Mouse (Mus musculus) frontal cortex, postnatal 10 days (tissue): Measurements from ENCODE around the gene Nexn.

Experiments
- DNase-seq, 2 experiments: peaks; one replicate each; pipeline ENCODE4 v3.0.0; 2022; ENCODE audit warnings: low spot score in 2 of 2, mixed read lengths in 1 of 2

The Nexn gene

DNA sequence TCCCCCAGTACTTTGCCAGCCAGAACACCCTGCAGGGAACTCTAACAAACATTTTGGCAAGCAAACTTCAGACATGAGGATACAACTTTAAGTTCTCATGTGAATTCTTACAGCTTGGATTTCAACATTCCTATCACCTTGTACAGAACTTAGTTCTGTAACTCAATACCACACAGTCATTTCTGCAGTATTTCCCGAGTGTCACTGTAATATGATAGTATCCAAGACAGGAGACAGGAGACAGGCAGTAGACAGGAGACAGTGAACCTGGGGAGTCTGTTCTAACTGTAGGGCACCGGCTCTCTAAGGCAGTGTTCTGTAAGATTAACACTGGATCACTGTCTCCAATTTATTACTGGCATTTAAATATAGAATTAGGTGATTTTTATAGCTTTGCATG lies 12.3 kb upstream of the Nexn start:
- DNase-seq, result no peak

GRCm38 (mm10) chr3:152277912-152278311 lies 11.8 kb upstream of the Nexn start:
- no peak for DNase-seq

DNA sequence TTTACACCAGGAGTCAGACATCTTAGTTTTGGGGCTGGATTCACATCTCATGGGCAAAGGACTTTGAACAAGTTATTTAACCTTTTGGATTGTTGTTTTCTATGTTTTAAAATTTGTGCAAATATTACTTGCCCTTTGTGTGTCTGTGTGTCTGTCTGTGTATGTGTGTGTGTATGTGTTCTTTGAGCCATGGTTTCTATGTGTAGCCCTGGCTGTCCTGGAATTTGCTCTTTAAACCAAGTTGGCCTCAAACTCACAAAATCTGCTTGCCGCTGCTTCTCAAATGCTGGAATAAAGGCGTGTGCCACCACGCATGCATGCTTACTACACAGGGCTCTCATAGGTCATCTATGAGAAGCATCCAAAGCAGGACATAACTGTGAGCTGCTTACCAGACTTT lies 10.8 kb upstream of the Nexn start:
- no peak for DNase-seq

GRCm38 (mm10) chr3:152275008-152275407 lies 8.9 kb upstream of the Nexn start:
- no peak for DNase-seq

GRCm38 (mm10) chr3:152272974-152273685 lies 7.0 kb upstream of the Nexn start:
- DNase-seq, result no peak

DNA sequence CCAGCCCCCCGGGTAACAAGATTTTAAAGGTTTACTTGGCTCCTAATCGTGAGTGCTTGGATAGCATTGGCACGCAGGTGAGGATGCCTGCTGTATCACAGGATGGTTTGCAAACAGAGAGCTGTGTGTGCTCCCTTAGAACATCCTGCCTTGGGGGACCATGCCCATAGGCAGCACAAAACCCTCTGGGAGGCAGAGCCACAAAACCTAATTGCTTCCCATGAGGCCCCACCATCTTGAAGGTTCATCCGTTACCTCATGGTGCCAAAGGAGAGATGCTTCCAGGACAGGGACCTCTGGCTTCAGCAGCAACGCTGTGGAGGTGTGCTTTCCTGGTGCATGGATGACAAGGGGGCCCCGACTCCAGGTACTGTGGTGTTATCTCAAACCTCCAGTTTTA lies 5.7 kb upstream of the Nexn start:
- DNase-seq, result no peak

GRCm38 (mm10) chr3:152271071-152271710 lies 5.0 kb upstream of the Nexn start:
- no peak for DNase-seq

- no peak for DNase-seq
These were observed 1.9 kb upstream of the Nexn start for GRCm38 (mm10) chr3:152268099-152268498.

GRCm38 (mm10) chr3:152265351-152266035 lies 657 bp downstream of the Nexn start:
- DNase-seq, result peak; percentile 30 to 42

- no peak for DNase-seq
These were observed 1.3 kb downstream of the Nexn start for GRCm38 (mm10) chr3:152264830-152265229.

DNA sequence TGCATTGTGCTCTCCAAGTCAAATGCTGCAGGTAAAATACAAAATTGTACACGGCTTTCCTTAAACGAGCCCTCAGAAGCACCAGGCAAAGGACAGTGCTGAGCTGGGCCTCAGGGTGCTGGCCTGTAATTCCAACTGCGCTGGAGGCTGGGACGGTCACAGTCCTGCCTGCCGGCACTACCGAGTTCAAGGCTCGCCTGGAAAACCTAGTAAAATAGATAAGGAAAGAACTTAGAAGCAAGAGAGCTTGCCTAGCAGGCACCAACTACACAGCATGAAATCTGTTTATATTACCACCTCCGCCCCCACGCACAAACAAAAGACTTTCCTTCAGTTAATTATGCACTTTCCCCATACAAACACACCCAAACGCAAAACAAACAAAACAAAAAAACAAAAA lies 1.8 kb downstream of the Nexn start:
- DNase-seq, result no peak

- no peak for DNase-seq
These were observed 4.2 kb downstream of the Nexn start for GRCm38 (mm10) chr3:152261948-152262347.

- no peak for DNase-seq
These were observed 4.7 kb downstream of the Nexn start for GRCm38 (mm10) chr3:152261436-152261835.

DNA sequence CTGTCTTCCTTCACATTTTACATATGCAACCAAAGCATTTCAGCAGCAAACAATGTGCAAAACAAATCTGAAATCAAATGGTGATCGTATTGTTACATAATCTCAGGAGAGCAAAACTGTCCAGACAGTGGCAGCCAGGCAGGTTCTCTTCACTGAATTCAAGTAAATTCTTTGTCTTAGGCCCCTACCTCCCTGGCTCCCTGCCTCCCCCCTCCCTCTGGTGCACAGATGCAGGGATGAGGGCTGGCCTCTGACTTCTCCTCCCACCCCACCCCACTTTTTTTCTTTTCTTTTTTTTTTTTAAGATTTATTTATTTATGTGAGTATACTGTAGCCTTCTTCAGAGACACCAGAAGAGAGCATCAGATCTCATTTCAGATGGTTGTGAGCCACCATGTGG lies 5.8 kb downstream of the Nexn start:
- DNase-seq, result no peak

- DNase-seq, result peak; percentile 35 to 67
These were observed 6.7 kb downstream of the Nexn start for GRCm38 (mm10) chr3:152259409-152259808.

DNA sequence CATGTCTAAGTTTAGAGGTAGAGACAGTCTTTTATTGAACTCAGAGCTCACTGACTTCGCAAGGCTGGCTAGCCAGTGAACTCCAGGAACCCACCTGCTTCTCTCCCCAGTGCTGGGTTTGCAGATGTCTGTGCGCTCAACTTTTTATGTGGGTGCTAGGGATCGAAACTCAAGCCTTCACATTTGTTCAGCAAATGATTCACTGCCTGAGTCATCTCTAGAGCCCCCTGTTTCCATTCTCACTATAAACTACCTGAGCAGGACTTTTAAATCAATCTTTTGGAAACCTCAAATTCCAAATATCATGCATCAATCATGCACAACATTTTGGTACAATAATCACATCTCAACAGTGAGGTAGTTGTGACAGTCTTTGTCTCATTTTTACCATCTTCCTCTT lies 8.6 kb downstream of the Nexn start:
- DNase-seq, result no peak

DNA sequence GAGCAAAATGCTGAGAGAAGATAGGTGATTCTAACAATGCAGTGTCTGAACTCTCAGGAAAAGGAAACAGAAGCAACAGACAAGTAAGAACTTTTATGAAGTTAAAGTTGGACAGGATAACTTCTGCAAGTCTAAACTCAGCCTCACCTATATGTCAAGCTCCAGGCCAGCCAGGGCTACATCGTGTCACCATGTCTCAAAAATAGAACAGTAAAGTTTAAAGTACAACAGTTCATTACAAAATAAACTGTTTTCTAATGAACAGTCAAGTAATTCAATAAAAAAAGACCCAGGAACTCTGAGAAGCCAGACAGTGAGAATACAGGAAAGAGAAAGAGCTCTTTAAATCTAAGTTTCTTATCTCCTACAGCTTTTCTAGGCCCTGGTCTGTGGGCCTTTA lies 15.7 kb downstream of the Nexn start:
- no peak for DNase-seq

DNA sequence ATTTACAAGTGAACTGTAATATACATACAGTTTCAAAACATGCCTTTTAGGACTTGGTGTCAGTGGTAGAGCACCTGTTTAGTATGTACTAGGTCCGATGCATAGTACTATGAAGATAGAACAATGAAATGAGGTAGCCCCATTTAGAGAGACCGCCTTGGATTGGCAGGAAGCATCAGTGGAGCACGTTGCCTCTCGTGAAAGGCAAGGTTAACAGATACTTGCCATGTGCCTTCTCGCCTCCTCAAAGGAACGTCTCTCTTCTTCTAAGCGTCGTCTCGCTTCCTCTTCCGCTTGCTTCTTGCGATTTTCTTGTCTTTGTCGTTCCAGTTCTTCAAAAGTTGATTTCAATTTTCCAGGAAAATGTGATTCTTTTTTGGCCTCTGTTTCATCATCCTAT lies 18.4 kb downstream of the Nexn start:
- DNase-seq, result no peak

DNA sequence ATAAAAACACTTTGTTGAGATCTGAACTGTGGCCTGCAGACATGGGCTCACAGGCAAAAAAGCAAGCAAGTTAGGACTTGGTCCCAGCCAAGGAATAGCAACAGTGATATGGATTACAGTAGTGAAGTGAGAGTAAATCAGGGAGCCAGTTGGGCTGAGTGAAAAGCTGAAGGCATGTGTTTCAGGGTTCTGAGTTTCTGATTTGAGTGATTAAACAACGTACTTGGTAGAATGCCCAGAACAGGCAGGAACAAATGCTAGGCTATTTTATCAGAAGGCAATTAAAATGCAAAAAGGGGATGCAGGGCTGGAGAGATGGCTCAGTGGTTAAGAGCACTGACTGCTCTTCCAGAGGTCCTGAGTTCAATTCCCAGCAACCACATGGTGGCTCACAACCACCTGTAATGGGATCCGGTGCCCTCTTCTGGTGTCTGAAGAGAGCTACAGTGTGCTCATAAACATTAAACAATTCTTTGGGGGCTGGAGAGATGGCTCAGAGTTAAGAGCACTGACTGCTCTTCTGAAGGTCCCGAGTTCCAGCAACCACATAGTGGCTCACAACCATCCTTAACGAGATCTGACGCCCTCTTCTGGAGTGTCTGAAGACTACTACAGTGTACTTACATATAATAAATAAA lies 20.8 kb downstream of the Nexn start:
- DNase-seq, result no peak

- DNase-seq, result no peak
These were observed 22.8 kb downstream of the Nexn start for GRCm38 (mm10) chr3:152243304-152243703.

DNA sequence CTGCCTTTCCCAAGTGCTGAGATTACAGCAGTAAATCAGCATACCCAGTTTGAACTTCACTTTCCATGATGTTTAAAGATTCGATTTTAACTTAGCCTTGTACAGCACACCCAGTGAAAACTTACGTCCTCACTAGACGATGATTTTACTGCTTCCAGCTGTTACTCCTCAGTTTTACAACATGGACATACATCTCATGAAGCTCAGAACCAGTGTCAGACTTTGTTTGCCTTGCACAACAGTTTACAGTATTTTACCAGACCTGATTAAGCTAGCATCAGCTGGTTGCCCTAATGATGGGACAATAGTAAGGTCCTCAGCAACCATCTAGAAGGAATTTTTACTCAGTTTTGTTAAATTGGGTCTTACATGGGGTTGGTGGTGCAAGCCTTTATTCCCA lies 25.1 kb downstream of the Nexn start:
- no peak for DNase-seq

- no peak for DNase-seq
These were observed 26.6 kb downstream of the Nexn start for GRCm38 (mm10) chr3:152239592-152239991.

DNA sequence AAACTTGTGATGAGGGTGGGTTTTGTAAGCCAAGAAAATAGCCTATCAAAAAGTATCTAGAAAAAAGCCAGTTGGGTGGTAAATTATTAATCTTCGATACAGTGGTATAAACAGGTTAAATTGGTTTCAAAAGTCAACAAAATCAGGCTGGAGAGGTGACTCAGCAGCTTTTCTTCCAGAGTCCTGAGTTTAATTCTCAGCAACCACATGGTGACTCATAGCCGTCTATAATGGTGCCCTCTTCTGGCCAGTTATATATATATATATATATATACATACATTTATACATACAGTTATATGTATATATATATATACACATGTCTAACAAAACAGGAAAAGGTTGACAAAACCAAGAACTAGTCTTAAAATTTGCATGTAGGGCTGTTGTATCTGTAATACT lies 27.3 kb downstream of the Nexn start:
- no peak for DNase-seq
